Mouse (Mus musculus): ENCODE data around the gene Vezf1. TPM values are rescaled to one million over a fixed set of nuclear protein-coding genes. Genes with fewer than 3 reads are reported as not detected.

The Vezf1 gene
- total RNA-seq, 2 experiments from 2014 or later: 22.0 to 22.7 TPM

DNA sequence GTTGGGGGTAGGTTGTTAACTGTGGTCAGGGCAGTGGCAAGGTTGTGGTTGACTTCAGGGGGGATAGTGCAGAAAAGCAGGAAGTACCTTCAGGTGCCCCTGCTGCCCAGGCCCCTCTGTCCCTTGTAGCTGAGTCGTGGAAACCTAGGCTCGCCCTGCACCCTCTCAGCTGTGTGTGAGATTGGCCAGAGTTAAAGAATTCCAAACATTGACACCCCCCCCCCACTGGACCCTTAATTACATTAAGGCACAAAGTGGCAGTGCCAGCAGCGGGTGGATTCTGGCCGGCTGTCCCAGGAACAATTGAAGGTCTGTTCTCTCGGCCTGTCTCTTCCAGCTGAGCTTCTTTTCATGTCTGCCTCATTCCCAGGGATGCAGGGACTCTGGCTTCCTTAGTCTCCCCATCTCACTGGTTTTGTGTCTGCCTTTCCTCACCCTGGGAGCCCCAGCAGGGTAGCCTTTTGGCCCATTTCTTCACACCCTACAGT is 58.3 kb downstream of the Vezf1 start:
- TF ChIP-seq CTCF (conservative IDR thresholded peaks at IDR 0.05): no peak
- DNase-seq (ENCODE audit: low spot score in 2 of 2): peak in 1 of 2 experiments; percentile 26
- Histone ChIP-seq H3K4me3 (no peak overlapping the region), H3K27ac (peak overlapping the region; percentile 85)

DNA sequence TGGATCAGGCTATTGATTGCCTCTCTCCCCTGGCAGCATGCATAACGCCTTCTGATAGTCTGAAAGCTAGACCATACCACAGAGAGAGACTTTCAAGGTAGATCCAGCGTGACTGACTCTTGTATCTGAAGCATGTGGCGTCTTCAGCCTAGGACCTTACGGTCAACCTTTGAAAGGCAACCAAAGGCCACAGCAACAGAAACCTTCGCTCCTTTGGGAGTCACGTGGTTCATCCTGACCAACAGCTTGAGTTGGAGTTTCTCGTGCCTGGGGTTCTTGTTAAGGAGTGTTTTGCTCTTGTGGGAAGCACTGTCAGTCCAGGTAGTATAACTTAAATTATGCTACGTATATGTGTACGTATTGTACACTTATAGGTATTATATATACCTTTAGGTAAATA is 60.4 kb downstream of the Vezf1 start:
- Histone ChIP-seq H3K4me3 (no peak overlapping the region), H3K27ac (no peak overlapping the region)
- no peak for DNase-seq (ENCODE audit: low spot score in 2 of 2)
- no peak for TF ChIP-seq CTCF (conservative IDR thresholded peaks at IDR 0.05)

DNA sequence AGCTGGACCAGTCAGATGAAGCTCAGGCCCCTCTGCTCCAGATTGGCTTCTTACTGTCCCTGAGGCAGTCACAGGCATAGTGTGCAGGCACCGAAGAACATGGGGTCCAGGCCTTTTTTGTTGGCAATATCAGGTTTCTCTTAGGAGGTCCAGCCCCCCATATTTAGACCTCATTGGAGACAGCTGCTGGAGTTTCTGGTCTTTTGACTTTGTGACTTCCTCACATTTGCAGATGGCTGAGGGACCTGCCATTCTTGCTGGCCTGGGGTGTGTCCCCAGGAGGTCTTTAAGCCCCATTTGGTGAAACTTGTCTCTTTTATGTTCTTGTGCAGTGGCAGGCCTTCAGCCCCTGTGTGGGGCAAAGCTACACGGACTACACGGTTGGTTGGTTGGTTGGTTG is 61.2 kb downstream of the Vezf1 start:
- Histone ChIP-seq H3K27ac (peak overlapping the region; percentile 78), H3K4me3 (no peak overlapping the region)
- no peak for DNase-seq (ENCODE audit: low spot score in 2 of 2)
- no peak for TF ChIP-seq CTCF (conservative IDR thresholded peaks at IDR 0.05)

DNA sequence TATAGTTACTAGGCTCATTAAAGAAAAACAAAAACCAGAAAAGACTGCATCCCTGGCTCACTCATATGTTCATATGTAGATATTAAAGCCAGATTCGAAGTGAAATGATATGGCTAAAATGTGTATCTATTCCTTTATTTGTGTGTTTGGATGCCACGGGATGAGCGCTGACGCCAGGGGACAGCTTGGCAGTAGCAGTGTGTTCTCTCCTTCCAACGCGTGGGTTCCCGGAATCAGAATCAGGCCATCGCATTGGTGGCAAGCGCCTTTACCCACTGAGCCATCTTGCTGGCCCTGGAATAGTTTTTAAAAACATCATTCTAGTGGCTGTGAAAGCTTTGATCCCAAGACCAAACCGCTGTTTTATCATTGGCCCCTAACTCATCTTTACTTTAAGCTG is 61.9 kb downstream of the Vezf1 start:
- DNase-seq (ENCODE audit: low spot score in 2 of 2): no peak
- Histone ChIP-seq H3K27ac (peak overlapping the region; percentile 78), H3K4me3 (no peak overlapping the region)
- TF ChIP-seq CTCF (conservative IDR thresholded peaks at IDR 0.05): 0 out of 2 replicates have a peak, but pooled peaks have one; percentile 5

DNA sequence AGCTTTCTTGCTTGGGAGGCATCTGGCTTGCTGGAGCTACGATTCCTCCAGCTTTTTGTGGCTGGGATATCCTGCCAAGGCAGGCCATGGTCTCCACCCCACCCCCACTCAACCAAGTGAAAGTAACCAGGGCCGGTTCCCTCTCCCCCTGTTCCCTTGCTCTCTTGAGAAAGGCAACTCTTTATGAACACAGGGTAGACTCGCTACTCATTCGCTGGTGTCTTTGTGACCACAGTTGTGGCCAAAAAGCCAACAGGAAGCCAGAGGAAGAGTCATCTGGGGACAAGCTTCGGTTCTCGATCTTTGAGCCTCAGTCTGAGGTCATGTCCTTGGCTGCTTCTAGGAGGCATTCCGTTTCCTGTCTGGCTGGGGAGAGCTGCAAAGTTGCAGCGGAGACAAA is 63.8 kb downstream of the Vezf1 start:
- DNase-seq (ENCODE audit: low spot score in 2 of 2): no peak

More for the DNA sequence above, 63.8 kb downstream of the Vezf1 start:
- no peak overlapping the region for H3K4me3 ChIP-seq
- no peak for TF ChIP-seq CTCF (conservative IDR thresholded peaks at IDR 0.05)
- H3K27ac ChIP-seq: peak overlapping the region; percentile 70

Other genes starting within 250 kb of the Vezf1 start
- under 1 TPM; 0.27 to 0.64 TPM for gene Lpo, start 240.0 kb upstream of the Vezf1 start, total RNA-seq (2021)
- 1 to 10 TPM; 5.7 to 5.9 TPM for gene Mks1, start 215.1 kb upstream of the Vezf1 start, total RNA-seq (2021)
- gene Epx, start 192.7 kb upstream of the Vezf1 start, total RNA-seq (2021): not detected
- gene Olfr462, start 176.0 kb upstream of the Vezf1 start, total RNA-seq (2021): not detected
- gene Olfr463, start 170.9 kb upstream of the Vezf1 start, total RNA-seq (2021): not detected
- gene Olfr464, start 147.3 kb upstream of the Vezf1 start, total RNA-seq (2021): not detected
- 100 to 1,000 TPM; 447 to 467 TPM for gene Dynll2, start 80.7 kb upstream of the Vezf1 start, total RNA-seq (2021)
- gene Srsf1, start 20.9 kb upstream of the Vezf1 start, total RNA-seq (2021): 100 to 1,000 TPM; 234 TPM
- gene Cuedc1, start 29.8 kb downstream of the Vezf1 start, total RNA-seq (2021): 10 to 100 TPM; 31.1 to 35.3 TPM
- 10 to 100 TPM; 64.9 to 65.6 TPM for gene Mrps23, start 136.1 kb downstream of the Vezf1 start, total RNA-seq (2021)
- not detected for gene Ccdc182, start 225.8 kb downstream of the Vezf1 start, total RNA-seq (2021)